Mouse (Mus musculus) layer of hippocampus, adult 9-10 months (tissue): ENCODE data around the gene Chn2.

Source experiments
- DNase-seq: peaks from one replicate; pipeline ENCODE4 v3.0.0; 2022; ENCODE audit warnings: low spot score

The Chn2 gene

GRCm38 (mm10) chr6:54042142-54042541, 2.8 kb downstream of the Chn2 start:
- DNase-seq: no peak

DNA sequence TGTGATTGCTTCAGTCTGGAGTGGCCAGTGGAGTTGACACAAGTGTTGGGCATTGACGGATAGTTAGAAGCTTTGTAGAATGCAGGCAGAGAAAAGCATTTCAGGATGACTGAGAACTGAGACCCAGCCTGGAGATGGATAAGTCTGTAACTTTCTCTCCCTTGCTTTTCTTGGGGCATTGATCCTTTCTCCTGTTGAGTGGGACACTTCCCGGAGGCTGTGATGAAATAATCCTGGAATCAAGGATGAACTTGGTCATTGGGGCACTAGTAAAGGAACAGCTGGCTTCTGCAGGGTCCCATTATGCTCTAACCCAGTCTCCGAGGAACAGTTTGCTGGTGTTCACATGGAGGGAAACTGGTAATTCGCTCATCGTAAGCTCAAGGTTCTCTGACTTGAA, 4.2 kb downstream of the Chn2 start:
- DNase-seq: no peak

- no peak for DNase-seq
Observed at GRCm38 (mm10) chr6:54045748-54046721, 6.7 kb downstream of the Chn2 start.

GRCm38 (mm10) chr6:54046884-54047747, 7.8 kb downstream of the Chn2 start:
- DNase-seq: no peak

GRCm38 (mm10) chr6:54048768-54049167, 9.4 kb downstream of the Chn2 start:
- DNase-seq: no peak

DNA sequence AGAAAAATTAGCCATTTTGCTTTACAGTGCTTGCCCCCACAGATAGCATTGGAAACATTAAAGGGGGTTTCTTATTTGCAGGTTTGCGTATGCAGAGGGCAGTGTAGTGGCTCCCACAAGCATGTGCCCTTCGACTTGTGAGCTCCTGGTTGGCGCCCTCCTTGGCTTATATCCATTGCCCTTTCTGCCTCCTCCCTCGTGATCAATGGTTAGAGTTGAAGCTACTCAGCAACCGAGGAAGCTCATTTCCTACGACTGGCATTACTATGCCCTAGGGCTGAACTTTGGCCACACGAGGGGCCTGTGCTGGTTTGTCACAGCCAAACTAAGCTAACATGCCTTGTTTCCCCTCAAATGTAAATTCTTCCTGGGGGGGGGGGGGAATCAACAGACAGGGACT, 11.8 kb downstream of the Chn2 start:
- no peak for DNase-seq

GRCm38 (mm10) chr6:54052124-54052523, 12.8 kb downstream of the Chn2 start:
- no peak for DNase-seq

DNA sequence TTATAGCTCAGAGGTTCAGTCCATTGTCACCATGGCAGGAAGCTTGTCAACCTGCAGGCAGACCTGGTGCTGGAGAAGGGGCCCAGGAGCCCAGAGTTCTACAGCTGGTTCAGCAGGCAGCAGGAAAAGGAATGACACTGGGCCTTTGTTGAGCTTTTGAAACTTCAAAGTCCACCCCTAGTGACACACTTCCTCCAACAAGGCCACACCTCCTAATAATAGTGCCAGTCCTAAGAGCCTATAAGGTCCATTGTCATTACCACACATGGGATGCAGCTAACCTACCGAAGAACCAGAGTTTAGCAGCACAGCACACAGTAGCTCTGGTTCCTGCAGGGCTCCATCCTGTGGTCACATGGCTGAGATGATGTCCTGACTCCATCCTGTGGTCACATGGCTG, 13.3 kb downstream of the Chn2 start:
- no peak for DNase-seq

- no peak for DNase-seq
Observed at GRCm38 (mm10) chr6:54053316-54053715, 14.0 kb downstream of the Chn2 start.

DNA sequence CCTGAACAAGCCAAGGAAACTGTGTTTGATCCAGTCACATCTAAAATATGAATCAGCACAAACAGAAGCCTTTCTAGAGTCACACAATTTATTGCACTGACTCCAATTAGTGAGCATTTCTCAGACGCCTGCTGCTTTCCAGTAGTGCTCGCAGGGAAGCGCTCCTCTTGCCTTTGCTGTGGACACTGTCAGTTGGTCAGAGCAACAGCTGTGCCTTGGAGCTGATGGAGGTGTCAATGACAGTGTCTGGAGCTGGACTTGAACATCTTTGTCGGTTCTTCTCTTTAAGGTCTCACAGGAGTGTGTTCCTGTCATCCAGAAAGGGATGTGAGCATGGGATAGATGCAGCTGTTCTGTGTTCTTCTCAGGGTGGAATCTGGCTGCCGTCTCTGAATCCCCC, 16.0 kb downstream of the Chn2 start:
- DNase-seq: no peak

- DNase-seq: no peak
Observed at GRCm38 (mm10) chr6:54056548-54057532, 17.5 kb downstream of the Chn2 start.

GRCm38 (mm10) chr6:54057661-54058060, 18.3 kb downstream of the Chn2 start:
- DNase-seq: no peak

- no peak for DNase-seq
Observed at GRCm38 (mm10) chr6:54058837-54059236, 19.5 kb downstream of the Chn2 start.

DNA sequence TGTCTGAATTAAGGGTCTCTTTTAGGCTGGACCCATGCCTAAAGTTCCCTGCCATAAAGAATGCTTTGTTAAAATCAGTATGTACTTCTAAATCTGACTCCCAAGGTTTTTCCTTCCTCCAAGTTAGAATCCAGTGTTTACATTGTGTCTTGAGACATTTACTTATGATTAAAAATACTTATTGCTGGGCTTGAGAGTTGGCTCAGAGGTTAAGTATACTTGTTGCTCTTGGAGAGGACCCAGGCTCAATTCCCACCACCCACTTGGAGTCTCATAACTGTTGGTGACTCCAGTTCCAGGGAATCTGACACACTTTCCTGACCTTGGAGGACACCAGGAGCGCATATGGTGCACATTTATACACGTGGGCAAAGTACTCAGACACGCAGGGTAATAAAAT, 20.9 kb downstream of the Chn2 start:
- no peak for DNase-seq

GRCm38 (mm10) chr6:54061375-54061774, 22.0 kb downstream of the Chn2 start:
- no peak for DNase-seq

- DNase-seq: no peak
Observed at GRCm38 (mm10) chr6:54063878-54064277, 24.5 kb downstream of the Chn2 start.

DNA sequence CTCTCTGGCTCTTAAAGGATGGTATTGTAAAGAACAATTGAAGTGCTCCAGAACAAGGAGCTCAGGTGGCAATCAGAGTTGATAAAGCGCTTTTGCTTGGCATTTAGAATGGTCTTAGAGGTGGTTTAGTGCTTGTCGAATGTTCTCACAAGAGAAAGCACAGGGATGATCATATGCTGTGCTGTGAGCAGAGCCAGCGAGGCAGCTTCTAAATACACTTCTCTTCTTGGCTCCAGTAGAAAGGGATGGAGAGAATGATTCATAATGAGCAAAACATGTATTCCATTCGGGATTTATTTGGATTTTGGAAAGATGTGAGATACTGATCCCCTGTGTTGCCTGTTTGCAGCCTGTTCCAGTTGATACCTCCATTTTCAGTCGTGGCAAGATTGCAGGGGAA, 28.0 kb downstream of the Chn2 start:
- DNase-seq: no peak

DNA sequence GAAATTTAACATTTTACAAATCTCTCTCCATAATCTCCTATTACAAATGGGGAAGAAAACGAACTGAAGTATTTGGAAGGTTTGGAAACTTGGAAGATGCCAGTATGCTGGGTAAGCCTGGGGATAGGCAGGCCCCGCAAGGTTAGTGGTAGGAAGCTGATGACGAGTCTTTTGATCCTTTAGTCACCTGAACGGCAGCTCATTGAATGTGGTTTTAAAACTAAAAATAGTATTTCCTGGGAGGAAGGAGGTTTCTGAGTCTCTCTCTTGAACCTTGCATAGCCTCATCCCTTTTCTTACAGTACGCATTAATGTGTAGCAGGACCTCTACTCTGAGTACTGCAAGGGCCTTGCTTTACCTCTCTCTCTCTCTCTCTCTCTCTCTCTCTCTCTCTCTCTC, 29.5 kb downstream of the Chn2 start:
- no peak for DNase-seq

DNA sequence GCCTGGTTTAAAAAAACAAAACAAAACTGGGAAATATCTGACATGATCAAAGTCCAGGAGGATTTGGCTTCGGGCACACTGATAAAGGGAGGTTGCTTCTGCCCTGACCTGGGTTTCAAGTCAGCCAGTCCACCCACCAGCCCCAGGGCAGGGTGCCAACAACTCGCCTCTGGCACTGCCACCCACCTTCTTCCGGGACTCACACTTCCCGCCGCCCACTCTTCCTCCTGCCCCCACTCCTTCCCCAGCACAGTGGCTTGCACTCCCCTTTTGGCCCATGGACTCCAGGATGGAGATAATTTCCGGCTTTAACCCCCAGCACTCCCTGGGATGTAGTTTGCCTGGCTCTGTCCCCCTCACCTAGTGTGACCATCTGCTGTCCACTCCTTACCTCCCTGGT, 31.4 kb downstream of the Chn2 start:
- no peak for DNase-seq

DNA sequence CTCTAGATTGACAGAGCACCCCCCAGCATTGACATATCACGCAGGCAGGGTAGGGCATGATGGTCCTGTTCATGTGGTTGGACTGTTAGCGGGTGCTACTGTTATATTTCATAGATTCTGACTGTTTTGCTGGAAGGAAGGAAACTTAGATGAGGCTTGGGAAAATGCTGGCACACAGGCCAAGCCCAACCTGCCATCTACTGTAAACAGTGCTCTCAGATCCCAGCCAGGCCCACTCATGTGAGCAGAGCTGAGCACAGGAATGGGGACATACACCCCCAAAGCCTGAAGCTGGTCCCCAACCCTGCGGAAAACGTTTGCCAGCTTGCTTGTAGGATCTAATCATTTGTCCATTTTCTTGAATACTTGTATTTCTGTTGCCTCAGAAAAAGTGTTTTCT, 32.1 kb downstream of the Chn2 start:
- no peak for DNase-seq

DNA sequence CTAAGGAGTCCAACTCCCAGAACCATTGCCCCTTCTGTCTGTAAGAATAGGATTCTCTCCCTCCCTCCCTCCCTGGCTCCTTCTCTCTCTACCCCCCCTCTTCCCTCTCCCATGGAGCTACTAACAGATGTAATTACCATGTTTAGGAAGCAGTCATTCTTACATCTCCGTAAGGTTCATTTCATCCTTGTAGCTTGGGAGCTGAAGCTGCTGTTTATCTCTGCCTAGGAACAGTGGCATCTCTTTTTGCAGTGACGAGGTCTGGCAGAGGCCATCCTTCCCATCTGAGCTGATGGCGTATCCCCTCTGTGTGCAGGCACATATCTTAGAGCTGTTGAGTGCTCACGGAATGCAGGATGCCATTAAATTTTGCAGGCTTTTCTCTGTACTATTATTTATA, 35.1 kb downstream of the Chn2 start:
- DNase-seq: no peak

DNA sequence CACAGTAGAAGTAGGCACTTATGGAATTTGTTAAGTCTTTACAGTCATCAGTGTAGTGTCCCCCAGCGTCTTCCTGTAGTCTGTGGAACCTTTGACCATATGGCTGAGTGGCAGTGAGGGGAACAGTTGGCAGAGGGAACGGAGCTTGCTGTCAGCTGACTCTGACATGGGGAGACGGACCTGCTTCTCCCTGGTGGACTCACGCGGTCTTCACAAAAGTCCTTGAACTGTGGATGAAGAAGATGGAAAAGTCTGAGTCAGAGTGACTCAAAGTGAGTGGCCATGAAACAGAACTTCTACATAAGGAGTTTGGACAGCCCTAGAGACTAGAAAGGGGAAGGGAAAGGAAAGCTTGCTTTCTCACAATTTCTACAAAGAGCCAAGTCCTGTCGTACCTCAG, 36.1 kb downstream of the Chn2 start:
- DNase-seq: no peak
